Mouse (Mus musculus): ENCODE data around the gene Myh13. TPM values are rescaled to one million over a fixed set of nuclear protein-coding genes. Genes with fewer than 3 reads are reported as not detected.

Gene Myh13
- total RNA-seq, 2 experiments from 2014 or later, result 0.43 to 0.71 TPM

DNA sequence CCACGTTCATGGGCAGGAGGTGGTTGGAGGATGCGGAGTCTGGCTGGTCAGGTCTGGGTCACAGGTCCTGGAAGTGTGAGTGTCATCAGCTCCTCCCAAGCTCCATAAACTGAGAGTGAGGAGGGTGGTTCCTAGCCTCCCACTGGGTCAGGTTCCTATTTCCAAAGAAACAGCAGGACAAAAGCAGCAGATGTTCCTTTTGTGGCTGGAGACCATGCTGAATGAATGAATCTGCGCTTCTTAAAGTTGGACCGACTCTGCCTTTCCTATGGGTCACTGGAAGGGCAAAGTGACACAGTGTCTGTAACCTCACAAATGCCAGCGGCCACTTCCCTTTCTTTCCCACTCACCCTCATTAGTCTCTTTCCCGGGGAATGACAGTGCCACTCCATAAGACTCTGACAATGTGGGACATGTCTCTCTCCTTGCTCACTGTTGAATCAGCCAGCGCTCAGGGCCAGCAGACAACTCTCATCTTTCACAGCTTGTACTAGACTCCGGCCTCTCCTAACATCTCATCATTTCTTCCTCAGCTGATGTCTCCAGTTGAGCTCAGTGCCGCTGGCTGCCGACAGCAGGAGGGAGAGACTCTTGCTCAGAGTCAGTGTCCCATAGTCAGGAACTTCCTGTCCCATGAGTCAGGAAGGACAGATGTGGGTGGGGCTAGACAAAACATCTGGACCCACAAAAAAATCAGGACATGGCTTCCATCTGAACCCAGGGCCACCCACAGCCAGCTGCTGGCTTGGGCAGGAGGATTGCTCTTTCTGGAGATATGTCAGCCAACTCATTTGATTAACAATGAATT, 58.4 kb downstream of the Myh13 start:
- intact Hi-C loops (cut with DNase I), result loop anchor here (10.0 kb wide), 1 partner anchor 265 kb away; no protein-coding TSS in a partner anchor
- peak in 1 of 2 experiments; percentile 26 for DNase-seq (ENCODE audit: extremely low spot score in 1 of 2, low spot score in 2 of 2)

DNA sequence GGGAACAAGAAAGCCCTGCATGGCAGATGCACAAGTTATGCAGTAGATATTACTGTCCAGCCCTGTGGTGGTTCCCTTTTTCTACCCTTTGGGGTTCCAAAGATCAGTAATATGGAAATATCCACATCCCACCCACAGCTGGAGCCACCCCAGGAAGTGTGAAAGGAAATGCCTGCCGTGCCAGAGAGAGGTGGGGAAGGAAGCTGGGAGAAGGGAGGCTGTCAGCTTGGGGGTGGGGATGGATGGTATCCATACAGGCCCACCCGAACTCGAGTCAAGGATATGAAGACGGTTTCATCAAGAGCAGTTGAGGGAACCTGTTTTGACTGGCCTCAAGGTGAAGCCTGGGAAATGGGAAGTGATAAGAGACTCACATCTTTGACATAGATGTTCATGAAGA, 60.4 kb downstream of the Myh13 start:
- DNase-seq (ENCODE audit: extremely low spot score in 1 of 2, low spot score in 2 of 2), result no peak
- intact Hi-C loops (cut with DNase I), result no loop called here

DNA sequence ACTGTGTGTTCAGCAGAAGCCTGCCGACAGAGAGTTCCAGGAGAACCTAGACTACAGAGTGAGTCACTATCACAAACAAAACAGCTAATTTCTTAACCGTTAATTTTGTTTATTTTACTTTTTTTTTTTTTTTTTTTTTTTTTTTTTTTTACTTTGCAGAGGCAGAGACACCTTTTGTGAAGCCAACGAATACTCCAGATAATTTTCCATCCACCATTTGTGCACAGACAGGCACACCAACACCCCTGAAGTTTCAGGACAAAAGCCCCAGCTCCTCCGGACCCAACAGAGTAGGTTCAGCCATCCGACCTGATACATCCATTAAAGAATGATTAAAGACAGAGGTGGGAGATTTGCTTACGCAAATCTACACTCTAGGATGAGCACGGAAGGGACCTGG, 63.2 kb downstream of the Myh13 start:
- intact Hi-C loops (cut with DNase I), result no loop called here
- DNase-seq (ENCODE audit: extremely low spot score in 1 of 2, low spot score in 2 of 2), result no peak

DNA sequence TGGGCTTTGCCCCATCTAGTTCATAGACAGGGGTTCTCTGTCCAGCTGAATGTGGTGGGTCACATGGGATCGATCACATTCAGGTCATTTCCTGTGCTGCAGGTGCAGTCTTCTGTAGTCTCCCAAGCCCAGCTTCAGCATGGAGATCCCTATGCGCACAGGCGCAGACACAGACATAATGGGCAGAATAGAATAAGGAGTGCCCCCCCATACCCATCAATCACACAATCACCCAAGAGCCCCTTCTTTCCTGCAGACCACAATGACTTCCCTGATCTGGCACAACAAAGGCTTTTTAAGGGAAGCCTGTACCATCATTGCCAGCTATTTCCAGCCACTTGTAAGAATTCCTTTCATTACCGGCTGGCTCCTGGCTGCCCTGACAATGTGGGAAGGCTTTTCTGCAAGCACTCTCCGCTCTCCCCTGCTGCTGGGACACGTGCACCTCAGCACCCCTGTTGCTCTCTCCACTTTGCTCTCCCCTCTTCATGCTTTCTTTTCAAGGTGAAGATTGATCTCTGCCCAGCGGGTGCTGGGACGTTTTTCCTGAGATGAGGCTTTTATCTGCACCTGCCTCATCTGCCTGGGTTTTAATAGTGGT, 65.5 kb downstream of the Myh13 start:
- DNase-seq (ENCODE audit: extremely low spot score in 1 of 2, low spot score in 2 of 2), result no peak
- intact Hi-C loops (cut with DNase I), result no loop called here

DNA sequence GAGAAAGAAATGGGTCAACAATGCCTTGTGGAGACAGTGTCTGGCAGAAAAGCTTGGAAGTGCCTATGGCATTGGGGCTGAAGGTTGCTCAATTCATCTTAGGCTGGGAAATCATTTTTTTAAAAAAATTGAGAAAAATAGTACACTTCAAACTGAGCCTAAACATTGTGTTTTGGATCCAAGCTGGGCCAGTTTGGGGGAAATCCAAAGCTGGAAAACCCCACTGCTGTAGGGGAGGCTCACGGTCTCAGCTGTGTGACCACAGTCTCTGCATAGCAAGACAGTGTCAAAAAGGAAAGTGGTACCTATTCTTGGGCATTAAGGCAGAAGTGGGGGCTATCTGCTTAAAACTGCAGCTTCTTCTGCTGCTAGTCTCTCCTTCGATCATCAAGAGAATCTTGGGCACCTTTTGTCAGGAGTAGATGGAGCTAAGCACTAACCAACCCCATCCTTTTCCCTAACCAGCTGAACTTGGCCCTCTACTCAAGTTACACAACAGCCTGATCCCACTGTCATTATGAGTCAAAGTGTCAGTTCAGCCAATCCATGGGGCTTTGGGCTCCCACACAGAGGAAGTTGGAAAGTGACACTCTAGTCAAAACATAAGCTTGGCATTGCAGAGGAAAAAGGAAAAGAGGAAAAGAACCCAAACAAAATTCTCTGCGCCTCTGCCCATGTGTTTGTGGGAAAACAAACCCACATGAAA, 69.4 kb downstream of the Myh13 start:
- no peak for DNase-seq (ENCODE audit: extremely low spot score in 1 of 2, low spot score in 2 of 2)
- intact Hi-C loops (cut with DNase I), result no loop called here

DNA sequence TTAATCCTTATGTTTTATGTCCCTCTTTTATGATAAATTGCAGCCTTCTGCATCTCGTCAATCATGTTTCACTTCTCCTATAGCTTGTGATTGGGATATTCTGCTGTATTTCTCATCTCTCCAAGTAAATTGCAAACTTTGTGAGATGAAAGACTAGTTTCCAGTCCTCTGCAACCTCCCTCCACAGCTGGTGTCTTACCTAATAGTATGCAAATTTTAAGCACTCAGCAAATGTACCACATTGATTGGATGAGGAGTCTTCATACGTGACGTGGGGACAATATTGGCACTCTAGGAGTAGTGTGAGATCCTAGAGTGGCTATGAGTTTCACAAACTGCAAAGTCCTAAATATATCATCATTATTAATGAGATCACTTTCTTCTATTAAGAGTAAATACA, 70.9 kb downstream of the Myh13 start:
- no peak for DNase-seq (ENCODE audit: extremely low spot score in 1 of 2, low spot score in 2 of 2)
- intact Hi-C loops (cut with DNase I), result no loop called here

DNA sequence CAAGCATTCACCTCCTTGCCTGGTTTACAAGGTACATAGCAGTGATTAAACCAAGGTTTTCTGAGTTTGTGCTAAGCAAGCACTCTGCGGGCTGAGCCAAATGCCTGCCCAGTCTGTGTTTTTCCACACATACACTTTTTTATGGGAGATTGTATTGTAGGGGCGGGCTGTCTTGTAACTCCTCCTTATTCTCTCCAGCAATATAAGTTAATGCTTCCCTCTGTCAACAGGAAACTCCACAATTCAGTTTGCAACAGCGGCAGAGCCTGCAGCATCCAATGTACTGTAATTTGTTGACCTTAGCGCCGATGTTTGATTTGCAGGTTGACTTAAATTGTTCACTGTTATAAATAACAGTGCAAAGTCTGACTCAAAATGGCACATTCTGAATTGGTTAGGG, 79.5 kb downstream of the Myh13 start:
- intact Hi-C loops (cut with DNase I), result no loop called here
- DNase-seq (ENCODE audit: extremely low spot score in 1 of 2, low spot score in 2 of 2), result no peak

DNA sequence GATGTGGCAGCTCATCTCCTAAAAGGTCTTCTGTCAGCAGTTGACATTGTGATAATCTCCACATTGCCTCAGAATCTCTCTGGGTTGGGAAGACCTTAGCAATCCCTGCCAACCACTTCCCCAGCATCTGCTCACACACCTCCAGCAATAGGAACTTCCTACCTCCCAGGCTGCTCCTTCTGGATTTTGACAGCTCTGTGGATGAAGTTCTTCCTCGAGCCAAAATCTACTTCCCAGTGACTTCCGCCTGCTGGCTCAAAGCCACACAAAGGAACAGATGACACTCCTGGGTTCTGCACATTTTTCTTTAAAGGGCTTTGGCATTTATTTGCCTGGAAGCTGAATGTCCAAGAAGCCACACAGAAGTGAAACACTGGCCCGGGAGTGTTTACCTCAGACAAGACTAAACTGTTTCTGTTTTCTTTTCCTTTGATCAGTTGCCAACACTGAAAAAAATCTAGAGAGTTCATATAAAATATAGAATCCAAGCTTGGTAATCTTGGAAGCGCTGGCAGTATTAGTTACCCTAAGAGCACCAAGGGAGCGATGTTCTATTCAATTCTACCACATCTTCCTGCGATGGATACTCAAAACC, 93.0 kb downstream of the Myh13 start:
- DNase-seq (ENCODE audit: extremely low spot score in 1 of 2, low spot score in 2 of 2), result peak; percentile 23 to 31
- intact Hi-C loops (cut with DNase I), result no loop called here

Other genes with a start within 250 kb of the Myh13 start
- gene Myh3, start 243.4 kb upstream of the Myh13 start, total RNA-seq (2021), result 1 to 10 TPM; 3.3 TPM
- gene Myh2, start 150.6 kb upstream of the Myh13 start, total RNA-seq (2021), result under 1 TPM; 0.58 to 0.59 TPM
- under 1 TPM; 0.32 to 0.45 TPM for gene Myh1, start 121.6 kb upstream of the Myh13 start, total RNA-seq (2021)
- under 1 TPM; 0.51 to 0.64 TPM for gene Myh4, start 83.6 kb upstream of the Myh13 start, total RNA-seq (2021)
- gene Myh8, start 44.5 kb upstream of the Myh13 start, total RNA-seq (2021), result 1 to 10 TPM; 1.2 to 1.5 TPM
- 100 to 1,000 TPM; 480 to 508 TPM for gene Gas7, start 133.8 kb downstream of the Myh13 start, total RNA-seq (2021)

Data from left cerebral cortex, postnatal 10 days (tissue).